Mouse (Mus musculus) lung, postnatal 0 days (tissue): ENCODE data around the gene Zfp410. TPM values are rescaled to one million over a fixed set of nuclear protein-coding genes. Genes with fewer than 3 reads are reported as not detected.

Experiments
- ATAC-seq: fragments of 200-750 bp; cut with Nextera tagmentation; 2 replicates; pipeline ENCODE4 v1.8.0; 2017; ENCODE audit warnings: moderate library complexity
- DNase-seq: peaks from one replicate; pipeline ENCODE4 v3.0.0-alpha.2; 2016; ENCODE audit warnings: low spot score
- H3K27ac ChIP-seq: fragments of 300-500 bp; sonication (generic); 2 replicates; pipeline ENCODE4 v1.5.1; 2014; ENCODE audit warnings: antibody characterized with exemption, mild to moderate bottlenecking, low read length, mixed read lengths
- H3K27me3 ChIP-seq: fragments of 300-500 bp; sonication (generic); replicated peaks from 2 replicates; pipeline ENCODE4 v1.6.1; 2014; ENCODE audit warnings: low read length, mixed read lengths; ENCODE audit not compliant: insufficient read depth
- H3K36me3 ChIP-seq: fragments of 300-500 bp; sonication (generic); 2 replicates; pipeline ENCODE4 v1.6.1; 2014; ENCODE audit warnings: low read length, mixed read lengths; ENCODE audit not compliant: insufficient read depth
- H3K4me1 ChIP-seq: fragments of 300-500 bp; sonication (generic); 2 replicates; pipeline ENCODE4 v1.6.1; 2014; ENCODE audit warnings: antibody characterized with exemption, low read depth, low read length, mixed read lengths; ENCODE audit not compliant: insufficient read depth
- H3K4me2 ChIP-seq: fragments of 300-500 bp; sonication (generic); replicated peaks from 2 replicates; pipeline ENCODE4 v1.6.1; 2014; ENCODE audit warnings: low read depth, mild to moderate bottlenecking, low read length, moderate library complexity, mixed read lengths
- H3K4me3 ChIP-seq: fragments of 300-500 bp; sonication (generic); 2 replicates; pipeline ENCODE4 v1.5.1; 2014; ENCODE audit warnings: low read depth, low read length
- H3K9ac ChIP-seq: fragments of 300-500 bp; sonication (generic); replicated peaks from 2 replicates; pipeline ENCODE4 v1.6.1; 2014; ENCODE audit warnings: low read depth, mild to moderate bottlenecking
- H3K9me3 ChIP-seq: fragments of 300-500 bp; sonication (generic); 2 replicates; pipeline ENCODE4 v1.6.1; 2016; ENCODE audit warnings: low read length, mixed read lengths
- CTCF ChIP-seq: IDR thresholded peaks from 2 replicates; pipeline ENCODE4 v1.5.1; 2016; ENCODE audit warnings: antibody characterized with exemption, mild to moderate bottlenecking
- EP300 ChIP-seq: IDR thresholded peaks from 2 replicates; pipeline ENCODE4 v1.6.1; 2016; ENCODE audit warnings: antibody characterized with exemption, mild to moderate bottlenecking, control low read depth
- WGBS: fragments of 180-500 bp; shearing (Covaris S2); extraction: QIAGEN DNeasy Blood & Tissue Kit; methylation state at CpG from one replicate; pipeline ENCODE4 v1.1.7; 2014; 5-methylcytosine and 5-hydroxymethylcytosine counted together
- polyA plus RNA-seq: library from polyadenylated mRNA; unstranded; fragments of >200 nt; fragmentation: Nextera tagmentation; extraction: Ambion mirVana; gene quantifications from 2 replicates; pipeline ENCODE4 v1.2.1, GENCODE M21; 2015

Gene Zfp410
- polyA plus RNA-seq, 1 experiment from 2014 or later, result 44.9 TPM

DNA sequence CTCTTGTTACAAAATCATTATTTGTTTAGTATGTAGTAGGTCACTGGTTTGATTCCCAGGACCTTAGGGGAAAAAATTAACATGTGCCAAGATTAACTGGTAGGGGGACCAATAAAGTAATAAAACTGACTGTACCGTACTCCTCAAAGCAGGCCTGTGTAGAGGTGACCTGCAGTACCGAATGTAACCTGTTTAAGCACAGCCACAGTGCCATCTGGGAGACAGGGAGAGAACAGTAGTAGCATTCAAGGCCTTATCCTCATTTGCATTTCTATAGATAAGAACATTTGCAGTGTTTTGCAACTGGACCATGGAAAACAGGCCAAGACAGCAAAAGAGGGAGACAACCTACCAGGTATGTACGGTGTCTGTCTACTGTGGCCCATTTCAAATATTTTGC is 38.8 kb upstream of the Zfp410 start:
- DNase-seq (no peak), ATAC-seq (no peak)
- H3K4me1 ChIP-seq, result no peaks in the 10 kb centered on the region
- TF ChIP-seq CTCF (no peak), EP300 (no peak)
- 73% methylated on average over 3 of the region's 3 CpGs for WGBS
- H3K9ac ChIP-seq, result no peak overlapping the region
- no peaks in the 10 kb centered on the region for H3K27me3 ChIP-seq
- no peak overlapping the region for H3K4me2 ChIP-seq
- H3K36me3 ChIP-seq, result no peaks in the 10 kb centered on the region
- H3K4me3 ChIP-seq, result no peak overlapping the region
- H3K9me3 ChIP-seq, result no peaks in the 10 kb centered on the region
- H3K27ac ChIP-seq, result no peak overlapping the region

DNA sequence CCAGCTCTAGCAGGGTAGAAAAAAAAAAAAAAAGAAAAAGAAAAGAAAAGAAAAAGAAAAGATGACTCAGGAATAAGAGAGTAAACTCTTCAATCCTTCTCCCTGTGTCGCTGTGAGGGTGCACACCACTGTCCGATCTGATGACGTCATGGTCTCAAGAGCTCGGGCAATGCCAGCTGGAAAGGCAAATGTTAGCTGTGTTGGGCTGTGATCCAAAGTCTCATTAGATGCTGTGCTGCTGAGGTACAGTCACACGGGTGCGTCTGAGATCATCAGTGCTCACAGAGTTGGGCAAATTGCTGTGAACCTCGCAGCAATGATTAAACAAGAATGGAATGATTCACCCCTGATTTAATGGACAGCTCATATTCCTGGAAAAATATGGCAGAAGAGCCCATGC is 37.8 kb upstream of the Zfp410 start:
- no peak for DNase-seq
- H3K36me3 ChIP-seq, result no peaks in the 10 kb centered on the region
- H3K9ac ChIP-seq, result no peak overlapping the region
- H3K4me2 ChIP-seq, result no peak overlapping the region
- no peak overlapping the region for H3K27ac ChIP-seq
- TF ChIP-seq CTCF (no peak), EP300 (no peak)
- 61% methylated on average over 7 of the region's 7 CpGs for WGBS
- no peaks in the 10 kb centered on the region for H3K27me3 ChIP-seq
- H3K9me3 ChIP-seq, result no peaks in the 10 kb centered on the region
- H3K4me1 ChIP-seq, result no peaks in the 10 kb centered on the region
- H3K4me3 ChIP-seq, result no peak overlapping the region
- ATAC-seq, result no peak

DNA sequence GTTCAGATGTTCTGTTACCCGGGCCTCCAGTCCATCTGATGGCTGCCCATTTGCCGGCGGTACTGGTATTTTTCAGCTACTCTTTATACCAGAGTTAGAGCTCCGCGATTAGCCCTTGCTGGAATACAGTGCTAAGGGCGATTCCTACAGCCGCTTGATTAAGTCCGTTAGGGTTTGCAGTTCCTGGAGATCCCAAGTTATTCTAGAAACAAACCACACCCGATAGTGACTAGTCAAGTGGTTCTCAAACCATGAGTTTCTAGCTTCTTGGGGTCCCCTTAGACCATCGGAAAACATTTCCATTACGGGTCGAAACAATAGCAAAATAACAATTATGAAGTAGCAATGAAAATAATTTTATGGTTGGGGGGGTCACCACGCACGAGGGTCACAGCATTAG is 32.3 kb upstream of the Zfp410 start:
- Histone ChIP-seq H3K27me3 (no peaks in the 10 kb centered on the region), H3K27ac (no peak overlapping the region), H3K9ac (peak overlapping the region; percentile 65), H3K4me1 (no peaks in the 10 kb centered on the region; the same call in 1 of the 2 replicates), H3K9me3 (no peaks in the 10 kb centered on the region), H3K4me2 (peak overlapping the region; percentile 61), H3K36me3 (no peaks in the 10 kb centered on the region), H3K4me3 (0 out of 2 replicates have a peak overlapping the region, but pooled peaks have one; percentile 59)
- 81% methylated on average over 14 of the region's 14 CpGs for WGBS
- no peak for ATAC-seq
- no peak for DNase-seq
- no peak for TF ChIP-seq CTCF
- TF ChIP-seq EP300, result no peak

DNA sequence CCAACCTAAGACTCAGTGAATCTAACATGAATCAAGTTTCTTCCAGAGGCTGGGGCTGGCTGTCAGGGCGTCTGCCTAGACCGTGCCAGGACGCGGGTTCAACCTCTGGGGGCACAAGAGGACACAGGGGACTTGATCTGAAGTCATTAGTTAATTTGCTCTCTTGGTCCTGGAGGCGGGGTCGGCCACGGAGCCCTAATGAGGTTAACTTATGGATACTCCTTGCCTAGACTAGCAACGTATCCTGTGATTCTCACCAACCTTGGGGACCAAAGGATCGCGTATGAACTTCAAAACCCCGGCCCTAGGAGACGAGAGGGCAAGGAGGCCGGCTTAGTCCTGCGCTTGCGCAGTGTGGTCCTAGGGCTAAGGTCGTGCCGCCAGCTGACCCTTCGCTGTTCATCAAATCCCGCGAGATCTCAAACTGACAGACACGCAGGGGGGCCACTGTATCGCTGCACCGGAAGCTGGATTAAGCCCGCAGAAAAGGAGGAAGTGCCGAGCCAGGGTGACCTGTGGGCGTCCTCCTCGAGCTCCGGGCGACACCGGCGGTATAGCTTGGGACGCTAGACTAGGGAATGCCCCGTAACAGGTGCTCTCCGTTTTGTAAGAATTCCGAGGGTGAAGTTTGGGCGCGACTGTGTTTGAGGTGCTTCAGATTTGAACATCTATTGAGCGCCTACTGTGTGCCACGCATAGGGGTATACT is 31.6 kb upstream of the Zfp410 start, which contains the start of gene Ptgr2:
TSS of gene Ptgr2 (plus strand) at position 348 of the 708 bp plus-strand sequence.
- H3K27me3 ChIP-seq, result no peaks in the 10 kb centered on the region
- peak within 1 kb of the TSS; percentile 61 for H3K4me2 ChIP-seq
- H3K9ac ChIP-seq, result peak within 1 kb of the TSS; percentile 65
- no peaks in the 10 kb centered on the region; the same call in 1 of the 2 replicates for H3K4me1 ChIP-seq
- under 1% methylated on average over 39 of the region's 39 CpGs for WGBS
- H3K36me3 ChIP-seq, result no peaks in the 10 kb centered on the region
- ATAC-seq (peak; percentile 99), DNase-seq (peak; percentile 99)
- H3K9me3 ChIP-seq, result no peaks in the 10 kb centered on the region
- TF ChIP-seq CTCF (peak; percentile 36), EP300 (peak; percentile 84)
- peak within 1 kb of the TSS; percentile 81 for H3K27ac ChIP-seq
- H3K4me3 ChIP-seq, result peak within 1 kb of the TSS; percentile 59

DNA sequence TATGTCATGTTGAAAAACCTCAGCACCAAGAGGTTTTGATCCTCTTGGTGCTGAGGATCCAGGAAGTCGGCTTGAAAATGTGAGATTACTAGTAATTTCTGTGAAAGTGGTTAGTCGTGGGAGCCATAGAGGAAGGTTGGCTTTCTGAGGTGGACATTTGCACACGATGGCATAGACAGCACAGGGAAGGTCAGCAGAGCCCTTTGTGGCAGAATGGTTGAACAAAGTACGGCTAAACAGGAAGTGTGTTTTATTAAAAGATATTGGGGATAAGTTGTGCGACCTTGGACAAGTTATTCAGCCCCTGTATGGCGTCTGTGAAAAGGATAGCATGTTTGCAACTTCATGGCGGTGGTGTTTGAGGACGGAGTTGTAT is 31.1 kb upstream of the Zfp410 start:
- no peaks in the 10 kb centered on the region for H3K9me3 ChIP-seq
- H3K4me3 ChIP-seq, result peak overlapping the region; percentile 59
- DNase-seq (peak; percentile 21), ATAC-seq (peak; percentile 2; the same call in 1 of the 2 replicates)
- no peak for TF ChIP-seq EP300
- no peak for TF ChIP-seq CTCF
- peak overlapping the region; percentile 81 for H3K27ac ChIP-seq
- H3K27me3 ChIP-seq, result no peaks in the 10 kb centered on the region
- H3K4me2 ChIP-seq, result peak overlapping the region; percentile 61
- no peaks in the 10 kb centered on the region for H3K36me3 ChIP-seq
- no peaks in the 10 kb centered on the region; the same call in 1 of the 2 replicates for H3K4me1 ChIP-seq
- peak overlapping the region; percentile 45 for H3K9ac ChIP-seq
- WGBS, result 26% methylated on average over 8 of the region's 8 CpGs

DNA sequence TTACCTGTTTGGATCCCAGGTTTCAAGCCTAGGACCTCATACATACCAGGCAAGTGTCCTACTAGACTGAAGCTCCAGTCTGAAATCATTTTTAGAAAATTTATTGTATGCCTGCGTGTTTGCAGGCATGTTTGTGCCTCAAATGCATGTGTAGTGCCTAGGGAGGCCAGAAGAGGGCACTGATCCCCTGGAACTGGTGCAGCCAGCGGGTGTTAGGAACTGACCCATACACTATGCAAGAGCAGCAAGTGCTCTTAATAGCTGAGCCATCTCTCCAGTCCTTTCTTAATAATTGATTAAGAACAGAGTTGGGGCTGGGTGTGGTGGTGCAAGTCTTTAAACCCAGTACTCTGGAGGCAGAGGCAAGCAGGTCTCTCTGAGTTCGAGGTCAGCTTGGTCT is 28.2 kb upstream of the Zfp410 start:
- Histone ChIP-seq H3K9me3 (no peaks in the 10 kb centered on the region), H3K36me3 (peaks cover 3% of the 10 kb centered on the region; the same call in 1 of the 2 replicates), H3K9ac (no peak overlapping the region), H3K4me1 (no peaks in the 10 kb centered on the region; the same call in 1 of the 2 replicates), H3K27ac (no peak overlapping the region), H3K4me2 (no peak overlapping the region), H3K27me3 (no peaks in the 10 kb centered on the region), H3K4me3 (no peak overlapping the region)
- WGBS, result 61% methylated on average over 3 of the region's 3 CpGs
- DNase-seq (peak; percentile 24), ATAC-seq (no peak)
- TF ChIP-seq EP300, result no peak
- peak; percentile 76 for TF ChIP-seq CTCF
